In genomic region chr8:26833784-26834183, GRCm38 (mm10) we compare ENCODE assay signal across 16 mouse cellular contexts.
"Had no signal": no experiment of that assay in that cellular context is flagged by ENCODE, and none has a peak within 500 bp of the region (broad histone marks: within the 10 kb centered on the region; RNA-seq: fewer than 3 reads in every experiment).

No protein-coding gene starts in this region.

- H3K9me3 ChIP-seq: heart, embryonic 10.5 days; heart, embryonic 12.5 days; hindbrain, embryonic 12.5 days; kidney, embryonic 15.5 days; limb, embryonic 12.5 days had no signal

- H3K27ac ChIP-seq: hindbrain, embryonic 12.5 days; hindbrain, embryonic 14.5 days; kidney, postnatal 0 days had no signal

- ATAC-seq: hindbrain, embryonic 16.5 days had no signal

- H3K36me3 ChIP-seq: heart, embryonic 10.5 days; heart, embryonic 12.5 days; hindbrain, embryonic 12.5 days; kidney, embryonic 15.5 days; limb, embryonic 12.5 days had no signal

- H3K4me3 ChIP-seq: heart, embryonic 10.5 days; heart, embryonic 12.5 days; hindbrain, embryonic 12.5 days; kidney, embryonic 15.5 days; limb, embryonic 12.5 days had no signal

- H3K9ac ChIP-seq: heart, embryonic 12.5 days; hindbrain, embryonic 12.5 days; hindbrain, embryonic 14.5 days; kidney, embryonic 15.5 days; limb, embryonic 12.5 days had no signal

- H3K4me2 ChIP-seq: heart, embryonic 12.5 days; hindbrain, embryonic 12.5 days; hindbrain, embryonic 14.5 days; kidney, embryonic 15.5 days; liver, embryonic 11.5 days had no signal

- DNase-seq: gastrocnemius, postnatal 14 days; gastrocnemius, postnatal 36 days; heart, adult 18-20 months; heart, postnatal 14 days; heart, postnatal 36 days; layer of hippocampus, adult 9-11 months; layer of hippocampus, postnatal 36 days had no signal
